Mouse (Mus musculus): Measurements from ENCODE around the gene Stra6l. TPM values are rescaled to one million over a fixed set of nuclear protein-coding genes. Genes with fewer than 3 reads are reported as not detected.

The Stra6l gene
- 0.43 and 0.64 TPM in 2 replicates for polyA plus RNA-seq (2016; fragmentation: Nextera tagmentation; extraction: Ambion mirVana)

DNA sequence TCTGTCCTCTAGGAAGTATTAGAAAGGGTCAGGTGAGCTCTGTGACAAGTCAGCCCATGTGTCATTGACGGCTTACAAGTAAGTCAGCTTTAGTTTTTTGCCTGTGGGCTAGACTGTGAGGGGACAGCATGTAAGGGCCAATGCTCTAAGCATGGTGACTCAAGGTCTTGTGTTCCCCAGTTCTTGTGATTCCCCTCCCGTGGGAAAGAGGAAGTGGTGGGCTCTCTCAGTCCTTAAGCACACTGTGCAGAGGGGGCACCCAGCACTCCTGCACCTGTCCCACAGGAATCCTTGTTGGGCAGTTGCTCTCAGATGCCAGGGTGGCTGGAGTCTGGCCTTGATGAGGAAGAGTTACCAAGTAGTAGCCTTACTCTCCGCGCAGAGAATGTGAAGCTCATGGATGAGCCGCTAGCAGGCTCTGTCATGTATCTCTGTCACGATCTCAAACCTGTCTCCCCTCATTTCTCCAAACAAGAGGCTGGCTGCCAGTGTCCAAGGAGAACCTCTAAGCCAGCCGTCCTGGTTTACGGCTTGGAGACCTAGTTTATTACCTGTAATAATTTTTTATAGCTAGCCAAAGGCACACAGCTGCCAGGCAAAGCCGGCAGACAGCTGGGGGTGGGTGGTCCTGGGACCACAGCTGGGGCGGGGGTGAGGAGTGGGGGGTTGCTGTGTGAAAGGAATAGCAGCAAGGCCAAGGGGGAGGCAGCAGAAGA is at the start of gene Stra6l:
Stra6l (plus strand) TSS at position 556 of the 716 bp plus-strand sequence.
- no peak within 1 kb of the TSS for H3K27ac ChIP-seq

DNA sequence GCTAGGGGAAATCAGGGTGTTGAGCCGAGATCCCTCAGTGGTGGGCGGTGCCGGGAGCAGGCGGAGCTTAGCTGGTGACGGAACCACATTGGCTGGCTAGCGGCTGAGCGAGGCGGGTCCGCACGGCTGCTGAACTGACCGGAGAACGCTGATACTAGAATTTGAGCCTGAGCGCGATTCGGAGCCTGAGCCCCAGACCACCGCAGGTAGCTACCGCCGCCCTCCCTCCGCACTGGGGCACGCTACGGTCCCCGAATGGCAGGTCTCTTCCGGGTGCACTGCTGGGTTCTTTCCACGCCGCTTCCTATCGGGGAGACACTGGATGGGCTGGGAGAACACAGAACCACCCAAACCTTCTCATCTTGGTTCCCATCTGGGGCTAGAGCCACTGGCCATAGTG is 49.5 kb upstream of the Stra6l start, which contains the start of gene Aldh1b1:
Aldh1b1 (plus strand) TSS at position 59 of the 400 bp plus-strand sequence.
- H3K27me3 ChIP-seq, result peaks cover 3% of the 10 kb centered on the region; the same call in 1 of the 2 replicates
- WGBS, result under 1% methylated on average over 26 of the region's 26 CpGs
- no peaks in the 10 kb centered on the region for H3K9me3 ChIP-seq (replicated peaks)
- peaks cover 23% of the 10 kb centered on the region for H3K4me1 ChIP-seq
- peaks cover 8% of the 10 kb centered on the region for H3K36me3 ChIP-seq
- H3K4me2 ChIP-seq (replicated peaks), result peak within 1 kb of the TSS; percentile 85
- H3K27ac ChIP-seq, result peak within 1 kb of the TSS; percentile 62
- peak within 1 kb of the TSS; percentile 48 for H3K4me3 ChIP-seq
- H3K9ac ChIP-seq, result peak within 1 kb of the TSS; percentile 59
- peak; percentile 81 for ATAC-seq (ENCODE audit: low FRiP score)

More for the DNA sequence above, at the start of gene Stra6l:
- Histone ChIP-seq H3K36me3 (no peaks in the 10 kb centered on the region), H3K4me1 (peaks cover 10% of the 10 kb centered on the region; the same call in 1 of the 2 replicates), H3K9ac (no peak within 1 kb of the TSS), H3K4me2 (replicated peaks) (no peak within 1 kb of the TSS), H3K4me3 (no peak within 1 kb of the TSS), H3K27me3 (peaks cover 19% of the 10 kb centered on the region; the same call in 1 of the 2 replicates), H3K9me3 (replicated peaks) (no peaks in the 10 kb centered on the region)
- ATAC-seq (ENCODE audit: low FRiP score), result no peak
- 64% methylated on average over 10 of the region's 10 CpGs for WGBS

DNA sequence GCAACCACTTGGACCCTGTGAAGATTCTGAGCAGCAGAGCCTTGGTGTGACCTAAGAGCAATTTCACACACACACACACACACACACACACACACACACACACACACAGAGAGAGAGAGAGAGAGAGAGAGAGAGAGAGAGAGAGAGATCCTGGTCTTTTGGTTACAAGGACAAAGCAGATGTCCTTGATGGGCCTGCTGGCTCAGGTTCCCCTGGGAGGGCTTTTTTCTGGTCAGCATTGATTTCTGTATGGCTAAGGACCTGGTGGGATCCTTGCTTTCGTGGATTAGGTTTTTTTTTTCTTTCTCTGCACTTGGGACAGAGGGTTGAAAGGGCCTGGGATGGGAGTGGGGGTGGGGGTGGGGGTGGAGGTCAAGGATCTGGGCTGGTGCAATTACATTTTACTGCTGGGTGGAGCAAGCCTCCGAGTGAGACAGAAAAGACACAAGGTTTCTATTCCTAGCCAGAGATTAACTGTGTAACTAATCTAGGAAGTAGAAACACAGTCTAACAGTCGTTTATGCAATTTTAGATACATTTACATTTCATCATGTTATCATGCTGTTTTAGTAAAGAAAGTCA is 48.4 kb upstream of the Stra6l start:
- ATAC-seq (ENCODE audit: low FRiP score), result no peak
- peaks cover 23% of the 10 kb centered on the region for H3K4me1 ChIP-seq
- H3K27ac ChIP-seq, result no peak overlapping the region
- H3K27me3 ChIP-seq, result peaks cover 3% of the 10 kb centered on the region; the same call in 1 of the 2 replicates
- H3K9me3 ChIP-seq (replicated peaks), result no peaks in the 10 kb centered on the region
- no peak overlapping the region for H3K4me3 ChIP-seq
- 42% methylated on average over 3 of the region's 3 CpGs for WGBS
- no peak overlapping the region for H3K4me2 ChIP-seq (replicated peaks)
- peaks cover 8% of the 10 kb centered on the region for H3K36me3 ChIP-seq
- no peak overlapping the region for H3K9ac ChIP-seq

DNA sequence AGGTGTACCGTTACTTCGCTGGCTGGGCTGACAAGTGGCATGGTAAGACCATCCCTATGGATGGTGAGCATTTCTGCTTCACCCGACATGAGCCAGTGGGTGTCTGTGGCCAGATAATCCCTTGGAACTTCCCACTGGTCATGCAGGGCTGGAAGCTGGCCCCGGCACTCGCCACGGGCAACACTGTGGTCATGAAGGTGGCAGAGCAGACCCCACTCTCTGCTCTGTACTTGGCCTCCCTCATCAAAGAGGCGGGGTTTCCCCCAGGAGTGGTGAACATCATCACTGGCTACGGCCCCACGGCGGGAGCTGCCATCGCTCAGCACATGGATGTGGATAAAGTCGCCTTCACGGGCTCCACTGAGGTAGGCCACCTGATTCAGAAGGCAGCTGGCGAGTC is 45.6 kb upstream of the Stra6l start:
- H3K4me2 ChIP-seq (replicated peaks), result no peak overlapping the region
- WGBS, result 89% methylated on average over 14 of the region's 14 CpGs
- H3K27me3 ChIP-seq, result 0 out of 2 replicates have a peak, but pooled peaks cover 2% of the 10 kb centered on the region
- H3K9ac ChIP-seq, result no peak overlapping the region
- H3K36me3 ChIP-seq, result peaks cover 8% of the 10 kb centered on the region
- no peak overlapping the region for H3K27ac ChIP-seq
- H3K9me3 ChIP-seq (replicated peaks), result no peaks in the 10 kb centered on the region
- no peak overlapping the region for H3K4me3 ChIP-seq
- H3K4me1 ChIP-seq, result peaks cover 19% of the 10 kb centered on the region; the same call in 1 of the 2 replicates
- ATAC-seq (ENCODE audit: low FRiP score), result no peak

DNA sequence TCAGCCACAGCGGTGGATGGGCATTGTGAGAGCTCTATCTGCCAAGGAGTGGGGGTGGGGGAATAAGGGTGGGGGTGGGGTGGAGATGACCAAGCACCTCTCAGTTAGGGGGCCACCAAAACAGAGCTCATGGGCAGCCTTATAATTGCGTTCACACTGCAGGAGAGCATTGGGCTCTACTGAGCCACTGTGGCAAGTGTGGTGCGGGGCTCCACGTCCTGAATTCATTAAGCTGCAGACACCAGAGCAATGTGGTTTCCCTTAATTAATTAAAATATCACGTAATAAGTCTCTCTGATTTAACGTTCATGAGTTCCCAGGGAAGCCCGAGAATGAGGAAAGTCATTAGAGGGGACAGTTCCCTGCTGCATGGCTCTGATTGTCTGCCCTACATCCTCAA is 40.4 kb upstream of the Stra6l start:
- 0 out of 2 replicates have a peak, but pooled peaks cover 2% of the 10 kb centered on the region for H3K27me3 ChIP-seq
- peaks cover 6% of the 10 kb centered on the region; the same call in 1 of the 2 replicates for H3K4me1 ChIP-seq
- no peak overlapping the region for H3K4me3 ChIP-seq
- H3K9ac ChIP-seq, result no peak overlapping the region
- H3K36me3 ChIP-seq, result peaks cover 25% of the 10 kb centered on the region
- H3K4me2 ChIP-seq (replicated peaks), result no peak overlapping the region
- no peaks in the 10 kb centered on the region for H3K9me3 ChIP-seq (replicated peaks)
- no peak overlapping the region for H3K27ac ChIP-seq
- WGBS, result 34% methylated on average over 7 of the region's 7 CpGs
- no peak for ATAC-seq (ENCODE audit: low FRiP score)

DNA sequence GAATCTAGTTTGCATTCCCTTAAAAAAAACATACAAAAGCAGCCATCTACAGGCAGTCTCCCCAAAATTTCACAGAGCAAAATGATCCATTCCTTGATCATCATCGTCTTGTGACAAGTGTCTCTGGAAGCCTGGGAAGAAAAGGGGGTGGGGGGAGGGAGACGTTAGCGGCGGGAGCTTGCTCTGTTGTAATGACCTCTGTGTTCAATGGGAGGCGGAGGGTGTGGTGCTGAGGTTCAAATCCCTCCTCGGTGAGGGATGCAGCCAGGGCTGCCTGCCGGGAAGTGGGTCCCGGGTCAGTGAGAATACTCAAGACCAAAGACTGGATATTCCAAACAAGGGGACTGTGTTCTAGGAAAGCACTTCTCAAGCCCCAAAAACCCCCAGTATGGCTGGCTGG is 37.2 kb upstream of the Stra6l start:
- ATAC-seq (ENCODE audit: low FRiP score), result no peak
- H3K27ac ChIP-seq, result no peak overlapping the region
- H3K27me3 ChIP-seq, result 0 out of 2 replicates have a peak, but pooled peaks cover 2% of the 10 kb centered on the region
- no peak overlapping the region for H3K9ac ChIP-seq
- no peak overlapping the region for H3K4me2 ChIP-seq (replicated peaks)
- H3K36me3 ChIP-seq, result peaks cover 40% of the 10 kb centered on the region
- peaks cover 13% of the 10 kb centered on the region for H3K4me1 ChIP-seq
- no peaks in the 10 kb centered on the region for H3K9me3 ChIP-seq (replicated peaks)
- H3K4me3 ChIP-seq, result no peak overlapping the region
- WGBS, result 16% methylated on average over 8 of the region's 8 CpGs

DNA sequence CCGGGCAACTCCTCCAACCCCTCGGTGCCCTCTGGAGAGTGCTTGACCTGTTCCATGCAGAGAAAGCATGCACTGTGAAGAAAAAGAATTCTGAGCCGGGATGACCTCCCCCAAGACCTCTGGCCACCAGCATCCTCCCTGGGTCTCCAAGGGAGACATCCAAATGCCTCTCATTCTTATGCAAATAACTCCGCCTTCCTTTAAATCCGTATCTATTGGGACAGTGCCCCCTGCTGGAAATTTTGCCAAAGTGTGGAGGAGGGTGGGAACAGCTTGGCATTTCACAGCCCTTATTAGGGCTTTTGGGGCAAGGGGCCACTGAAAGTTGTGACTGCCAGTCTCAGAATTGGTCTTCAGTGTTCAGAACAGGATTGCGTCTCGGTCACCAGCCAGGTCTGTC is 32.9 kb upstream of the Stra6l start:
- ATAC-seq (ENCODE audit: low FRiP score), result no peak
- H3K4me2 ChIP-seq (replicated peaks), result no peak overlapping the region
- no peak overlapping the region for H3K9ac ChIP-seq
- H3K4me1 ChIP-seq, result peaks cover 34% of the 10 kb centered on the region
- H3K36me3 ChIP-seq, result peaks cover 31% of the 10 kb centered on the region
- H3K9me3 ChIP-seq (replicated peaks), result no peaks in the 10 kb centered on the region
- H3K27me3 ChIP-seq, result no peaks in the 10 kb centered on the region
- H3K4me3 ChIP-seq, result no peak overlapping the region
- no peak overlapping the region for H3K27ac ChIP-seq
- 23% methylated on average over 7 of the region's 7 CpGs for WGBS

DNA sequence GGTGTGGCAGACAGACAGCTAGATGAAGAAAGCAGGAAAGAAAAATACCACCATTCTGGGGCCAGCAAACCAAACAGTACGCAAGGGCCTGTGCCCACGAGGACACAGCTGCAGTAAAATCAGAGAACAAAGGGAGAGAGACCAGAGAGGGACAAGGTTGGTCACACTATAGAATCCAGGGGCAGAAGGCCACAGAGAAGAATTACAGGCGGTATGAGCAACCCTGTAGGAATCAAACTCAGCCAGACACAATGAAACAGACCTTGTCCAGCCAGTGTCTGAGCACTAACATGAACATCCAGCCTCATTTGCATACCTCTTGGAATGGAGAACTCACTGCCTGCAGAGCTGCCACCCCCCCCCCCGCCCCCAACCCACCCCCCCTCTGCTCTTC is 29.7 kb upstream of the Stra6l start:
- Histone ChIP-seq H3K9me3 (replicated peaks) (no peaks in the 10 kb centered on the region), H3K27me3 (peaks cover 6% of the 10 kb centered on the region), H3K36me3 (peaks cover 16% of the 10 kb centered on the region), H3K27ac (peak overlapping the region; percentile 96), H3K9ac (peak overlapping the region; percentile 54), H3K4me2 (replicated peaks) (peak overlapping the region; percentile 48), H3K4me1 (peaks cover 61% of the 10 kb centered on the region), H3K4me3 (peak overlapping the region; percentile 15)
- peak; percentile 45 for ATAC-seq (ENCODE audit: low FRiP score)
- 10% methylated on average over 3 of the region's 4 CpGs for WGBS

DNA sequence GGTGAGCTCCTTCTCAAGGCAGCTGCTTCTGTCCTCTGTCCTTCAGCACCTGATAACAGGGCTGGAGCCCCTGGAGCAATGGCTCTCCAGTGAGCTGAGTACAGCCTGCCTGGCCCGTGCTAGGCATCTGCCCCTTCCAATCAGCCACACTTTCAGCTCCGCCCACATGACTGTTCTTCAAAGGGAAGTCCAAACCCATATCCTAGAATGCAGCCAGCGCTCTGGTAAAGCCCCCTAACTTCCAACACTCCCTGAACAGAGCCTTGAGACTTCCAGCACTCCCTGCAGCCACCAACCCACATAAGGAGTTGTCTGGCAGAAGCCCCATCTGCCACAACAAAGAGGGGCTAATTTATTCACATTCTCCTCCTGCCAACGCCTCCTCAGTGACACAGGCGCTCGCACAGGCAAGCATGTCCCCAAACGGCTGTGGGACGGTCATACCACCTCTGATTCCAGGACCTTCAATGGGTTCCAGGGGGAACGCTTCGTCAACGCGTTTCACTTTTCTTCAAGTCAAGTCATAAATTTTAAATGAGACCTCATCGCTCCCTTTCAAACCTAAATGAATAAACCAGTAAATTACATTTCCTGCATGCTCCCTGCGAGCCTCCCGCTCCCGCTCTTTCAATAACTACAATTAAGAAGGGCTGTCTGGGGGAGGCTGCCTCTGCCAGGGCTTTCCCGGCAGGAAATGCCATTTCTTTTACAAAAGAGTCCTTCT is 29.1 kb upstream of the Stra6l start:
- ATAC-seq (ENCODE audit: low FRiP score), result peak; percentile 67
- Histone ChIP-seq H3K4me3 (peak overlapping the region; percentile 15), H3K9me3 (replicated peaks) (no peaks in the 10 kb centered on the region), H3K27ac (peak overlapping the region; percentile 96), H3K4me1 (peaks cover 66% of the 10 kb centered on the region), H3K36me3 (peaks cover 11% of the 10 kb centered on the region), H3K4me2 (replicated peaks) (peak overlapping the region; percentile 48), H3K27me3 (peaks cover 9% of the 10 kb centered on the region), H3K9ac (peak overlapping the region; percentile 54)
- WGBS, result under 1% methylated on average over 17 of the region's 17 CpGs

DNA sequence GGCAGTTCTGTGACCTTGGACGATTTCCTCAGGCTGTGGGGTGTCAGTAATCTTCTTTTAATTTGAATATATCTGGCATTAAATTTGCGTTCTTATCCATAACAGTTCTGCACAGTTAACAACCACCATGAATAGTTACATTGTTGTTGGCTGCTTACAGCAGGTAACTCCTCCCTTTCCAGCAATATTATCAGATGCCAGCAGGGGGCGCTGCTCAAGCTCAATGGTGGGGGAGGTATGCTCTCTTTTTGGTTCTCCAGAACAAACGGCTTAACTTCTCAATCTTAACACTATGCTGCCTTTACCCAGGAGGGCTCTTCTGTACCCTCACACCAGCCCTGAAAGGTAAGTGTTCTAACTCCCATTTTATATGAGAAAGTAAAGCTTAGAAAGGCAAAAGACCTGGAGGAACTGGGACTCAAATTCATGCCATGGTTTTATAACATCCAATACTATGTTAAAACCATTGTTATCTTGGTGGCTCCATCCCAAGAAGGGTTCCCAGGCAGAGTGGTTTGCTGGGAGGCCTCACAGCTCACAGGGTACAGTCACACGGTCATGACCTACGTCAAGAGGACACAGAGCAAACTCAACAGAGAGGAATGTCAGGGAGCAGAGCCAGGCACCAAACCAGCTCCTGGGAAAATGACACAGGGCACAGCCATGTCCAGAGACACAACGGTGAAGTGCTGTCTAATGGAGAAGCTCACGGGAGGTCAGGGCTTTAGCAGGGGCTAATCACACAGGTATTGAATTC is 28.2 kb upstream of the Stra6l start:
- peaks cover 72% of the 10 kb centered on the region for H3K4me1 ChIP-seq
- H3K9ac ChIP-seq, result no peak overlapping the region
- H3K4me3 ChIP-seq, result 0 out of 2 replicates have a peak overlapping the region, but pooled peaks have one; percentile 15
- H3K4me2 ChIP-seq (replicated peaks), result peak overlapping the region; percentile 48
- H3K36me3 ChIP-seq, result peaks cover 2% of the 10 kb centered on the region
- H3K27me3 ChIP-seq, result peaks cover 16% of the 10 kb centered on the region
- peak overlapping the region; percentile 96 for H3K27ac ChIP-seq
- 39% methylated on average over 8 of the region's 8 CpGs for WGBS
- no peaks in the 10 kb centered on the region for H3K9me3 ChIP-seq (replicated peaks)
- ATAC-seq (ENCODE audit: low FRiP score), result no peak

DNA sequence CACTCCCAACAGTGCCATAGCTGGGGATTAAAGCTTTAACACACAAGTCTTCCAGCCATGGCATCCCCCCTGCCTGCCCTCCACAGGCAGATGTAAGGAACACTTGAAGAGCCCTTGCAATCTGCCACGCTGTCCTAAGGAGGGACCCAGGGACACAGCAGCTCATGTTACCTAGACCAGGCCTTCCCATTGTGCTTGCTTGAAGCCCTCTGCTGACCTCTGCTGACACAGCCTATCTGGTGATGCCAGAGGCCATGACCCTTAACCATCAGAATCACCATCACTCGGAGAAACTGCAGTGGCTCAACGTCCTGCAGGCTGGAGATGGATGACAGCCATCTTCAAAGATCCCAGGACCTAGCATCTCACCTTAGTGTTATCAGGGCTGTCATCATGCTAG is 26.5 kb upstream of the Stra6l start:
- Histone ChIP-seq H3K9me3 (replicated peaks) (no peaks in the 10 kb centered on the region), H3K4me2 (replicated peaks) (no peak overlapping the region), H3K27ac (peak overlapping the region; percentile 92), H3K36me3 (no peaks in the 10 kb centered on the region), H3K4me3 (no peak overlapping the region), H3K9ac (no peak overlapping the region), H3K4me1 (peaks cover 73% of the 10 kb centered on the region), H3K27me3 (peaks cover 32% of the 10 kb centered on the region)
- WGBS, result 17% methylated on average over 3 of the region's 3 CpGs
- ATAC-seq (ENCODE audit: low FRiP score), result no peak

Data from hindbrain, embryonic 12.5 days (tissue).